Mouse (Mus musculus) heart, postnatal 0 days (tissue): ENCODE results near the gene Rnf157. TPM values are rescaled to one million over a fixed set of nuclear protein-coding genes. Genes with fewer than 3 reads are reported as not detected.
"Not testable (repeated sequence)": the region's sequence is repeated elsewhere in the genome, so short reads cannot be mapped to it uniquely, and the experiment has no call there.

Experiments
- ATAC-seq: fragments of 200-750 bp; cut with Nextera tagmentation; 2 replicates; pipeline ENCODE4 v1.8.0; 2017; ENCODE audit warnings: low read depth, moderate number of reproducible peaks, moderate library complexity; ENCODE audit not compliant: insufficient read depth
- DNase-seq: peaks from one replicate; pipeline ENCODE4 v3.0.0-alpha.2; 2016; ENCODE audit warnings: low spot score
- H3K27ac ChIP-seq: fragments of 300-500 bp; sonication (generic); 2 replicates; pipeline ENCODE4 v1.5.1; 2014; ENCODE audit warnings: low read depth, mild to moderate bottlenecking
- H3K27me3 ChIP-seq: fragments of 300-500 bp; sonication (generic); 2 replicates; pipeline ENCODE4 v1.6.1; 2014; ENCODE audit warnings: low read length, mixed read lengths; ENCODE audit not compliant: control insufficient read depth, insufficient read depth
- H3K36me3 ChIP-seq: fragments of 300-500 bp; sonication (generic); replicated peaks from 2 replicates; pipeline ENCODE4 v1.6.1; 2014; ENCODE audit warnings: low read length, mixed read lengths; ENCODE audit not compliant: control insufficient read depth, insufficient read depth
- H3K4me1 ChIP-seq: fragments of 300-500 bp; sonication (generic); 2 replicates; pipeline ENCODE4 v1.6.1; 2014; ENCODE audit warnings: antibody characterized with exemption; ENCODE audit not compliant: control insufficient read depth, insufficient read depth
- H3K4me2 ChIP-seq: fragments of 300-500 bp; sonication (generic); 2 replicates; pipeline ENCODE4 v1.6.1; 2014; ENCODE audit warnings: low read depth, mild to moderate bottlenecking, low read length, moderate library complexity
- H3K4me3 ChIP-seq: fragments of 300-500 bp; sonication (generic); 2 replicates; pipeline ENCODE4 v1.5.1; 2014; ENCODE audit warnings: low read depth, low read length
- H3K9ac ChIP-seq: fragments of 300-500 bp; sonication (generic); replicated peaks from 2 replicates; pipeline ENCODE4 v1.6.1; 2014; ENCODE audit warnings: low read depth, low read length, mixed read lengths
- H3K9me3 ChIP-seq: fragments of 300-500 bp; sonication (generic); replicated peaks from 2 replicates; pipeline ENCODE4 v1.6.1; 2016; ENCODE audit warnings: low read length; ENCODE audit not compliant: control insufficient read depth
- CTCF ChIP-seq: IDR thresholded peaks from 2 replicates; pipeline ENCODE4 v1.5.1; 2016; ENCODE audit warnings: antibody characterized with exemption, control low read depth, low read depth
- EP300 ChIP-seq: IDR thresholded peaks from 2 replicates; pipeline ENCODE4 v1.6.1; 2016; ENCODE audit warnings: antibody characterized with exemption, low read depth
- WGBS: fragments of 180-500 bp; shearing (Covaris S2); extraction: QIAGEN DNeasy Blood & Tissue Kit; methylation state at CpG from one replicate; pipeline ENCODE4 v1.1.7; 2014; 5-methylcytosine and 5-hydroxymethylcytosine counted together
- polyA plus RNA-seq: library from polyadenylated mRNA; unstranded; fragments of >200 nt; fragmentation: Nextera tagmentation; extraction: Ambion mirVana; gene quantifications from 2 replicates; pipeline ENCODE4 v1.2.1, GENCODE M21; 2015
- total RNA-seq: library from RNA; depleted of rRNA; stranded (reverse); fragments of >200 nt; gene quantifications from 2 replicates; pipeline ENCODE4 v1.2.3, GENCODE M21; 2014; ENCODE audit warnings: low replicate concordance

The Rnf157 gene
- total and polyA plus RNA-seq, 2 experiments from 2014 or later = 3.5 to 10.8 TPM

DNA sequence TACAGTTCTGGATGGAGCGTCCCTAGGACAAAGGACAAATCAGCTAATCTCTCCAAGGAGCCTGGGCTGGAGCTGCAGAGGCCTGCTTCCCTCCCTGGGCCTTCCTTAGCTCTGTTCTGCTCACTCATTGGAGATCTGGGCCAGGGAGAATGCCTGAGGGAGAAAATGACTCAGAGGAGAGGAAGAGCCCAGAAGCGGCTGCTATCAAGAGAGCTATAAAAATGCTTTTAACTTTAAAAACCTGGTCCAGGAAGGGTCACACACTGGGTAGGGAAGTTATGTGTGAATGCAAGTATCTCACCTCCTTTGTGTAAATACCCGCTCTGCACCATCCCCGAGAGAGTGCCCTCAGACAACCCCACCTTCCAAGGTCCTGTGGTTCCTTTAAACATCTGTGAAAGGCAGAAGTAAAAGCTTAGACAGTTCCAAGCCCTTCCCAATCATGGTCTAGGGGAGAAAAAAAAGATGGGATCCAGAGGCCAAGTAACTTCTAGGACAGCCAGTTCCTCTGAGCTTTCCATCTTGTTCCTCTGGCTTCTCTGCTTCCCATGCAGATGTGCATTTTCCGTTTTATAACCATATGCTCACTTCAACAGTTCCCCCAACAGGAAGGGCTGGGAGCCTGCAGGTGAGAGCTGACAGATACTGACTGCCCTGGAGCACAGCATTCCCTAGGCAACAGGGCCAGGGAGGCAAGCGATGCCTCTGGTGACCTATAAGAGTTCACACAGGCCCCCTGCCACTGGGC is 3.5 kb upstream of the Rnf157 start:
- peak overlapping the region; percentile 40 for H3K27ac ChIP-seq
- no peaks in the 10 kb centered on the region for H3K36me3 ChIP-seq
- DNase-seq = peak; percentile 56
- ATAC-seq = no peak
- no peaks in the 10 kb centered on the region for H3K9me3 ChIP-seq
- no peak for TF ChIP-seq CTCF
- TF ChIP-seq EP300 = no peak
- H3K9ac ChIP-seq = no peak overlapping the region
- H3K4me3 ChIP-seq = no peak overlapping the region
- H3K4me1 ChIP-seq = peaks cover 8% of the 10 kb centered on the region; the same call in 1 of the 2 replicates
- no peak overlapping the region for H3K4me2 ChIP-seq
- 63% methylated on average over 6 of the region's 6 CpGs for WGBS
- no peaks in the 10 kb centered on the region for H3K27me3 ChIP-seq

DNA sequence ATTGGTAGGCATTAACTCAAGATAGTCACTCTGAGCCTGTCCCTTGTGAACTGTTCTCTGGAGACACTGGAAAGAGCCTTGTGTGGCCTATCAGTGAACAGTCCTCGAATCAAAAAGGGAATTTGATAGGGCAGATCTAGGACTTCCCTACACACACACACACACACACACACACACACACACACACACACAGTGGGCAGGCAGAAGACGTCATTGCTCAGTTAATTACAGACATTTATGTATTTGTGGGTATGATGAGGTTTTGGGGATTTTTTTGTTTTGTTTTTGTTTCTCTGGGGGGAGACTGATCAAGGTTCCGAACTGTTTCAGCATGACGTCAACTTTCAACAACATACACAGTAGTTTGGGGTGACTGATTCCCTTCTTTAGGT is 795 bp upstream of the Rnf157 start:
- DNase-seq = no peak
- Histone ChIP-seq H3K9me3 (no peaks in the 10 kb centered on the region), H3K4me3 (0 out of 2 replicates have a peak overlapping the region, but pooled peaks have one; percentile 64), H3K27me3 (no peaks in the 10 kb centered on the region), H3K27ac (no peak overlapping the region), H3K36me3 (no peaks in the 10 kb centered on the region), H3K9ac (no peak overlapping the region), H3K4me2 (peak overlapping the region; percentile 98; the same call in 1 of the 2 replicates), H3K4me1 (peaks cover 8% of the 10 kb centered on the region; the same call in 1 of the 2 replicates)
- 73% methylated on average over 4 of the region's 4 CpGs for WGBS
- no peak for TF ChIP-seq EP300
- TF ChIP-seq CTCF = no peak
- no peak for ATAC-seq

- WGBS = 1% methylated on average over 69 of the region's 76 CpGs
- DNase-seq (no peak), ATAC-seq (peak; percentile 33)
- Histone ChIP-seq H3K4me1 (peaks cover 8% of the 10 kb centered on the region; the same call in 1 of the 2 replicates), H3K9ac (peak overlapping the region; percentile 70), H3K27me3 (no peaks in the 10 kb centered on the region), H3K4me3 (peak overlapping the region; percentile 64), H3K9me3 (no peaks in the 10 kb centered on the region), H3K27ac (no peak overlapping the region), H3K4me2 (peak overlapping the region; percentile 98), H3K36me3 (no peaks in the 10 kb centered on the region)
- TF ChIP-seq CTCF = no peak
- no peak for TF ChIP-seq EP300
Measured at GRCm38 (mm10) chr11:116412028-116412827, 604 bp downstream of the Rnf157 start.

DNA sequence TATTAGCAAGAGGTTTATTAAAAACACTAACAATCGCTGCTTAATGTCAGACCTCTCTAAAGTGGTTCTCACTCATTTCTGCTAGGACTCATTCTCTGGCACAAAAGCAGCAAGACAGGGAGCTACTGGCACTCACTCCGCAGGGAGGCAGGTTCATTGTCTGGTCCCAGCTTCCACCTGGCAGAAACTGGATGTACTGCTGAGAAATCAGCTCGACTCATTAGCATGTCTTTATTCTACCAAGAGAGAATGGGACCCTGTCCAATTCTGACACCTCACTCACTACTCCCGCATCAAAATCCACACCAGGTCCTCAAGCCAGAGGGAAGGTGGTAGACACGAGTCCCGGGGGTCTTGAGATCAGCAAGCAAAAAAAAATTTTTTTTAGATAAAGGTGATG is 1.2 kb downstream of the Rnf157 start:
- Histone ChIP-seq H3K27me3 (no peaks in the 10 kb centered on the region), H3K4me3 (no peak overlapping the region), H3K4me2 (peak overlapping the region; percentile 98), H3K9me3 (no peaks in the 10 kb centered on the region), H3K9ac (0 out of 2 replicates have a peak overlapping the region, but pooled peaks have one; percentile 70), H3K36me3 (no peaks in the 10 kb centered on the region), H3K4me1 (peaks cover 8% of the 10 kb centered on the region; the same call in 1 of the 2 replicates), H3K27ac (no peak overlapping the region)
- no peak for TF ChIP-seq EP300
- no peak for TF ChIP-seq CTCF
- DNase-seq = no peak
- 39% methylated on average over 6 of the region's 6 CpGs for WGBS
- ATAC-seq = no peak

DNA sequence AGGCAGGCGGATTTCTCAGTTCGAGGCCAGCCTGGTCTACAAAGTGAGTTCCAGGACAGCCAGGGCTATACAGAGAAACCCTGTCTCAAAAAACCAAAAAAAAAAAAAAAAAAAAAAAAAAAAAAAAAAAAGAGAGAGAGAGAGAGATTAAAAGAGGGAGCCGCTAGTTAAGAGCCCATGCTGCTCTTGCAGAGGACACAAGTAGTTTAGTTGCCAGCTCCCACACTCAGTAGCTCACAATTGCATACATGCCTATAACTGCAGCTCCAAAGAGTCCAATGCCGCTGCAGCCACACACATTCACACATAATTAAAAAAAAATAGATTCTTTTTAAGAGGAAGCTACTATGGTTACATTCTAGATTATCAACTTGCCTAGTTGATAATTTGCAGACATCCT is 2.4 kb downstream of the Rnf157 start:
- not testable (repeated sequence) for H3K9ac ChIP-seq, H3K9me3 ChIP-seq, H3K4me2 ChIP-seq, ATAC-seq, DNase-seq, H3K36me3 ChIP-seq, H3K4me1 ChIP-seq, H3K27me3 ChIP-seq, H3K27ac ChIP-seq, H3K4me3 ChIP-seq
- 82% methylated on average over 3 of the region's 4 CpGs for WGBS
